Mouse (Mus musculus): ENCODE results near the gene Pth. TPM values are rescaled to one million over a fixed set of nuclear protein-coding genes. Genes with fewer than 3 reads are reported as not detected.

The Pth gene
- polyA plus RNA-seq, 1 experiment from 2014 or later, result 66.9 TPM

Other genes starting within 250 kb of the Pth start
- 44.0 and 44.4 TPM in 2 replicates for gene Arntl, start 181.1 kb downstream of the Pth start, polyA plus RNA-seq (2015; fragmentation: Nextera tagmentation; extraction: Ambion mirVana)
- gene Btbd10, start 19.2 kb downstream of the Pth start, polyA plus RNA-seq (2015; fragmentation: Nextera tagmentation; extraction: Ambion mirVana), result 22.7 and 22.9 TPM in 2 replicates
- gene Far1, start 125.3 kb upstream of the Pth start, polyA plus RNA-seq (2015; fragmentation: Nextera tagmentation; extraction: Ambion mirVana), result 50.1 and 55.1 TPM in 2 replicates

Measured in thymus, postnatal 0 days (tissue).